Mouse (Mus musculus) midbrain, postnatal 0 days (tissue): ENCODE results near the gene Slc39a5. TPM values are rescaled to one million over a fixed set of nuclear protein-coding genes. Genes with fewer than 3 reads are reported as not detected.
A peak's percentile ranks its signal among the peaks of the same experiment; 100 is the strongest.

Experiments
- ATAC-seq: fragments of 200-750 bp; cut with Nextera tagmentation; 2 replicates; pipeline ENCODE4 v1.8.0; 2017; ENCODE audit warnings: moderate number of reproducible peaks, mild to moderate bottlenecking, moderate TSS enrichment, moderate library complexity; ENCODE audit not compliant: low FRiP score
- DNase-seq: peaks from one replicate; pipeline ENCODE4 v3.0.0-alpha.2; 2015; ENCODE audit warnings: low spot score
- H3K27ac ChIP-seq: fragments of 300-500 bp; sonication (generic); 2 replicates; pipeline ENCODE4 v1.5.1; 2014; ENCODE audit warnings: low read depth, mild to moderate bottlenecking, low read length, mixed read lengths
- H3K27me3 ChIP-seq: fragments of 300-500 bp; sonication (generic); 2 replicates; pipeline ENCODE4 v1.6.1; 2014; ENCODE audit warnings: low read length, control low read depth, mixed read lengths; ENCODE audit not compliant: insufficient read depth
- H3K36me3 ChIP-seq: fragments of 300-500 bp; sonication (generic); 2 replicates; pipeline ENCODE4 v1.6.1; 2014; ENCODE audit warnings: low read length, control low read depth, mixed read lengths; ENCODE audit not compliant: insufficient read depth
- H3K4me1 ChIP-seq: fragments of 300-500 bp; sonication (generic); 2 replicates; pipeline ENCODE4 v1.6.1; 2014; ENCODE audit warnings: mild to moderate bottlenecking, control low read depth, antibody characterized with exemption, low read length, mixed read lengths; ENCODE audit not compliant: insufficient read depth
- H3K4me2 ChIP-seq: fragments of 300-500 bp; sonication (generic); 2 replicates; pipeline ENCODE4 v1.6.1; 2014; ENCODE audit warnings: low read depth, mild to moderate bottlenecking, low read length, mixed read lengths; ENCODE audit not compliant: poor library complexity, severe bottlenecking
- H3K4me3 ChIP-seq: fragments of 300-500 bp; sonication (generic); 2 replicates; pipeline ENCODE4 v1.5.1; 2014; ENCODE audit warnings: low read depth, mild to moderate bottlenecking, low read length, moderate library complexity
- H3K9ac ChIP-seq: fragments of 300-500 bp; sonication (generic); replicated peaks from 2 replicates; pipeline ENCODE4 v1.6.1; 2014; ENCODE audit warnings: mild to moderate bottlenecking, low read length, moderate library complexity, mixed read lengths; ENCODE audit not compliant: poor library complexity, severe bottlenecking
- H3K9me3 ChIP-seq: fragments of 300-500 bp; sonication (generic); 2 replicates; pipeline ENCODE4 v1.6.1; 2016; ENCODE audit warnings: low read length, control low read depth
- CTCF ChIP-seq: IDR thresholded peaks from 2 replicates; pipeline ENCODE4 v1.5.1; 2016; ENCODE audit warnings: antibody characterized with exemption, mild to moderate bottlenecking
- WGBS: fragments of 180-500 bp; shearing (Covaris S2); extraction: QIAGEN DNeasy Blood & Tissue Kit; methylation state at CpG from one replicate; pipeline ENCODE4 v1.1.7; 2014; 5-methylcytosine and 5-hydroxymethylcytosine counted together
- polyA plus RNA-seq: library from polyadenylated mRNA; unstranded; fragments of >200 nt; fragmentation: Nextera tagmentation; extraction: Ambion mirVana; gene quantifications from 2 replicates; pipeline ENCODE4 v1.2.1, GENCODE M21; 2015
- total RNA-seq: library from RNA; depleted of rRNA; stranded (reverse); fragments of >200 nt; gene quantifications from 2 replicates; pipeline ENCODE4 v1.2.3, GENCODE M21; 2014

Gene Slc39a5
- total and polyA plus RNA-seq, 2 experiments from 2014 or later = 0.16 to 0.27 TPM

DNA sequence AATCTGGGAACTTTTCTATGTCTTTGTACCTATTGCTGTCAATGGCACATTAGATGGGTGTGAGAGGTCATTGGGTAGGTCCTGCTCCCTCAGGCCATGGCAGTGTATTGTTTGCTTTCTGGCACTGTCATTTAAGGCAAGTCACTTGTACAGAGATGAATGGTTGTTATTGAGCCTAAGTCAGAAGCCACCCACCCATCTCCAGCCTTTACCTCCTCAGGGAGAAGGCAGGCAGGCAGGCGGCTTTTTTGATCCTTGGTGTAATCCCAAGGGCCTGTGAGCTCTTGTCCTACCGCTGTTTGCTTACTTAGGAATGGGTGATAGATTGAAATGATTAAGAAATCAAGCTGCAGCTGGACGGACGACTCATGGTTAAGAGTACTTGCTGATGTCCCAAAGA lies 28.4 kb upstream of the Slc39a5 start:
- Histone ChIP-seq H3K27me3 (no peaks in the 10 kb centered on the region), H3K9me3 (no peaks in the 10 kb centered on the region), H3K4me2 (no peak overlapping the region), H3K9ac (no peak overlapping the region), H3K27ac (no peak overlapping the region), H3K36me3 (peaks cover 24% of the 10 kb centered on the region; the same call in 1 of the 2 replicates), H3K4me1 (no peaks in the 10 kb centered on the region), H3K4me3 (no peak overlapping the region)
- TF ChIP-seq CTCF = no peak
- DNase-seq (no peak), ATAC-seq (no peak)
- 88% methylated on average over 4 of the region's 4 CpGs for WGBS

DNA sequence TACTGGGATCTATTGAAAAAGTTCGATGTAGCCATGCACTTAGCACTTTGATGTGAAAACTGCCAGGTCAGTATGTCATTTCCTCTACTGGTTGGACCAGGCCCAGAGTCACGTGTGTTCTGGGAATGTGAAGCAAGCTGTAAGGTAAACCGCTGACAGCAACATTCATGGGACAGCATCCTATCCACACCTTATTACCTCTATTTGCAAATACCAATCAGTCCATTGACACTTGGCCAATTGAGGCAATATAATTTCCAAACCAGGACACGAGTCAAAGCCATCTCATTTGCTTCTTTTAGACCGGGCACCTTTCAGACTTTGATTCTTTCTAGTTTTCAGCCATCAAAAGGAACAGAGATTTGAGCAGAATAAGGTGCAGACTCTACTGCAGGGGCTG lies 28.0 kb upstream of the Slc39a5 start:
- H3K4me2 ChIP-seq = no peak overlapping the region
- H3K4me3 ChIP-seq = no peak overlapping the region
- DNase-seq (no peak), ATAC-seq (no peak)
- H3K27me3 ChIP-seq = no peaks in the 10 kb centered on the region
- H3K9me3 ChIP-seq = no peaks in the 10 kb centered on the region
- WGBS = 96% methylated on average over 5 of the region's 5 CpGs
- H3K4me1 ChIP-seq = no peaks in the 10 kb centered on the region
- no peak for TF ChIP-seq CTCF
- no peak overlapping the region for H3K9ac ChIP-seq
- no peak overlapping the region for H3K27ac ChIP-seq
- peaks cover 24% of the 10 kb centered on the region; the same call in 1 of the 2 replicates for H3K36me3 ChIP-seq

DNA sequence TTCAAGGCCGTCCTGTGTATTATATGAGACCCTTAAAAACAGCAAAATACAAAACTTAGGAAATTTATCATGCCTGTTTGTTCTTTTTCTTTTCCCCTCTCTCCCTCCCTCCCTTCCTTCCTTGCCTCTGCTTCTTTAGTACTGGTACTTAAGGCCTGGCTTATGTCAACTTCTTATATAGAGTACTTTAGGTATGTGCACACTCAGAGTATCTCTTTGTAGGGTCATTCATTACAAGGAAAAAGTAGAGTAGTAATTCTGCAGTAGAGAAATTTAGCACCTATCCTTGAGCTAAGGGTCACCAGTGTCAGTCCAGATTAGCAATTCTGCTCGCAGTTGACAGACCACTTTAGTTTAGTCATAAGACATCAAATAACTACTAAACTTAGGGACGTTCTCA lies 24.2 kb upstream of the Slc39a5 start:
- Histone ChIP-seq H3K27ac (no peak overlapping the region), H3K9me3 (no peaks in the 10 kb centered on the region), H3K4me1 (no peaks in the 10 kb centered on the region), H3K27me3 (no peaks in the 10 kb centered on the region), H3K4me2 (no peak overlapping the region), H3K36me3 (peaks cover 28% of the 10 kb centered on the region), H3K4me3 (no peak overlapping the region), H3K9ac (no peak overlapping the region)
- ATAC-seq (no peak), DNase-seq (no peak)
- 92% methylated on average over 3 of the region's 3 CpGs for WGBS
- TF ChIP-seq CTCF = no peak

DNA sequence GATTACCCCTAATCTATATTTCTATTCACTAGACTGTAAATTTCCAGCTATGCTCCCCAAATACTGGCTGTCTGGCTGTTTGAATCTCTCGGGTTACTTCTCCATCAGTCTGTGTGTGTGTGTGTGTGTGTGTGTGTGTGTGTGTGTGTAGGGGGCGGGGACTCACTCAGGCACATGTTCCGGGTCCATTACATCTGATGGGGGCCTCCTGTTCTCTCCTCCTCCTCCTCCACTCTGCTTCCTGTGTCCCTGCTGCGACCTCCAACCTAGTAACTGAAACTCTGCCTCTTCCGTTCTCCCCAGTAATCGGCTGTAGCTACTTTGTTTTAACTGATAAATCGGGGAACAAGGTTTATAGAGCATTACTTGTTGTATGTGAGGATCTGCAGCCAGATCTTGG lies 23.6 kb upstream of the Slc39a5 start:
- Histone ChIP-seq H3K4me3 (no peak overlapping the region), H3K4me1 (no peaks in the 10 kb centered on the region), H3K9ac (no peak overlapping the region), H3K9me3 (no peaks in the 10 kb centered on the region), H3K36me3 (peaks cover 28% of the 10 kb centered on the region), H3K4me2 (no peak overlapping the region), H3K27ac (no peak overlapping the region), H3K27me3 (no peaks in the 10 kb centered on the region)
- ATAC-seq (no peak), DNase-seq (no peak)
- WGBS = 69% methylated on average over 7 of the region's 7 CpGs
- no peak for TF ChIP-seq CTCF

DNA sequence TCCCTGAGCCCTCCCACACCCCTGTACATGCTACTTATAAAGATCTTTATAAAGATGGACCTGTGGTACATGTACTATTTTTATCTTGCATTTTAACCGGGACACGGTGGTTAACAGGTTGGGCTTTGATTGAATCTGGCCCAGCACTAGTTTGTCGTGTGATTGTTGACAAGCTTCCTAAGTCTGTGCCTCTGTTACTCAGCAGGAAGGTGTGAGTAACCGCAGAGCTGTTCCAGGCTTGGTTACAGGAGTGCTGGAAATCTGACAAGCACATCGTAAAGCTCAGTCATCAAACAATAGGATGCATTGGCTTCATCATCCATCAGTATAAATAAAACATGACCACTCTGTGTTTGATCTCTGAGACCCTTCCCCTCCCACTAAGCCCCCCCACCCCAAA lies 21.4 kb upstream of the Slc39a5 start:
- ATAC-seq = no peak
- Histone ChIP-seq H3K27me3 (no peaks in the 10 kb centered on the region), H3K36me3 (peaks cover 20% of the 10 kb centered on the region), H3K4me3 (no peak overlapping the region), H3K9ac (no peak overlapping the region), H3K4me1 (no peaks in the 10 kb centered on the region), H3K9me3 (no peaks in the 10 kb centered on the region), H3K4me2 (no peak overlapping the region), H3K27ac (no peak overlapping the region)
- no peak for TF ChIP-seq CTCF
- WGBS = 80% methylated on average over 5 of the region's 5 CpGs
- no peak for DNase-seq

DNA sequence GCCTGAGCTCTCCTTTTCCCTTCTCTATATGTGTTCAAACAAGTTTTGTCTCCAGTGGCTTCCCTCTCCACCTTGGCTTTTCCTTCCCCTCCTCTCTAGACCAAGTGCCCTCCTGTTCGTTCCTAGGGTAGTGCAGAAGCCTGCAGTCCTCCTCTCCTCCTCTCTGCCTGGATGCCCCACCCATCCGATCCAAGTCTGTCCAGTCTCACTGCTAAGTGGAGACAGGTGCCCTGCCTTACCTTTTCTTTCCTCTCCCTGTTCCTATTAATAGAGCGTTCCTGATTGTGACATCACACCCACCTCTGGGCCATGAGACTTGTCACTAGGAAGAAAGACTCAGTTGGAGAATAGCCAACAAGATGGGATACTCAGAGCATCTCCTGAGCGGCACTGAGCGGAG lies 13.8 kb upstream of the Slc39a5 start:
- WGBS = 88% methylated on average over 5 of the region's 5 CpGs
- no peak for TF ChIP-seq CTCF
- H3K27me3 ChIP-seq = no peaks in the 10 kb centered on the region
- H3K9me3 ChIP-seq = no peaks in the 10 kb centered on the region
- H3K9ac ChIP-seq = 0 out of 2 replicates have a peak overlapping the region, but pooled peaks have one; percentile 8
- H3K4me2 ChIP-seq = no peak overlapping the region
- H3K27ac ChIP-seq = no peak overlapping the region
- ATAC-seq (no peak), DNase-seq (no peak)
- H3K4me1 ChIP-seq = peaks cover 12% of the 10 kb centered on the region
- no peak overlapping the region for H3K4me3 ChIP-seq
- peaks cover 9% of the 10 kb centered on the region for H3K36me3 ChIP-seq
